Mouse (Mus musculus) small intestine, adult 2 months (tissue): Measurements from ENCODE around the gene Npb. TPM values are rescaled to one million over a fixed set of nuclear protein-coding genes. Genes with fewer than 3 reads are reported as not detected.

Source experiments
- H3K27ac ChIP-seq: fragments of 200-500 bp; 2 replicates; pipeline ENCODE4 v1.5.1; 2012; ENCODE audit warnings: low read depth, low read length, control low read depth, inconsistent platforms; ENCODE audit not compliant: insufficient read depth
- H3K27me3 ChIP-seq: fragments of 200-500 bp; 2 replicates; pipeline ENCODE4 v1.6.1; 2012; ENCODE audit warnings: mild to moderate bottlenecking, moderate library complexity, low read length, inconsistent platforms; ENCODE audit not compliant: control insufficient read depth, insufficient read depth
- H3K36me3 ChIP-seq: fragments of 200-500 bp; 2 replicates; pipeline ENCODE4 v1.6.1; 2012; ENCODE audit warnings: mild to moderate bottlenecking, low read length, control low read depth, inconsistent platforms; ENCODE audit not compliant: control insufficient read depth, insufficient read depth
- H3K4me1 ChIP-seq: fragments of 200-500 bp; 2 replicates; pipeline ENCODE4 v1.6.1; 2012; ENCODE audit warnings: low read length, inconsistent platforms, mixed read lengths; ENCODE audit not compliant: control insufficient read depth, insufficient read depth, insufficient read length
- H3K4me3 ChIP-seq: fragments of 200-500 bp; 2 replicates; pipeline ENCODE4 v1.5.1; 2012; ENCODE audit warnings: low read depth, mild to moderate bottlenecking, control low read depth, inconsistent platforms, low read length, moderate library complexity
- CTCF ChIP-seq: fragments of 200-500 bp; IDR thresholded peaks from 2 replicates; pipeline ENCODE4 v1.5.1; 2012; ENCODE audit warnings: low read depth, mild to moderate bottlenecking, control low read depth, inconsistent platforms, low read length, moderate library complexity, mixed read lengths; ENCODE audit not compliant: insufficient replicate concordance, insufficient read length; ENCODE audit errors: extremely low read depth
- POLR2A ChIP-seq: fragments of 200-500 bp; IDR thresholded peaks from 2 replicates; pipeline ENCODE4 v1.6.1; 2012; ENCODE audit warnings: low read depth, mild to moderate bottlenecking, control low read depth, inconsistent platforms, low read length, moderate library complexity
- WGBS: fragments of 180-500 bp; shearing (Covaris S2); methylation state at CpG from one replicate; pipeline ENCODE4 v1.1.7; 2018; 5-methylcytosine and 5-hydroxymethylcytosine counted together
- polyA plus RNA-seq: library from polyadenylated mRNA; depleted of rRNA; stranded (reverse); fragments of >200 nt; gene quantifications from 2 replicates; pipeline ENCODE4 v1.2.3, GENCODE M21; 2012

The Npb gene
- polyA plus RNA-seq, 1 experiment = 0.98 TPM

- Histone ChIP-seq H3K27ac (peak within 1 kb of the TSS; percentile 98), H3K4me1 (peaks cover 14% of the 10 kb centered on the region), H3K4me3 (peak within 1 kb of the TSS; percentile 74), H3K27me3 (no peaks in the 10 kb centered on the region), H3K36me3 (peaks cover 65% of the 10 kb centered on the region)
- no peak for TF ChIP-seq CTCF
- peak; percentile 75 for TF ChIP-seq POLR2A
- 1% methylated on average over 56 of the region's 56 CpGs for WGBS
These were observed 9.3 kb downstream of the Npb start, which contains the start of gene Pcyt2 for GRCm38 (mm10) chr11:120617519-120618112. TSS of gene Pcyt2 (minus strand) at chr11:120617936.

- H3K27me3 ChIP-seq = no peaks in the 10 kb centered on the region
- no peak overlapping the region for H3K27ac ChIP-seq
- H3K36me3 ChIP-seq = peaks cover 64% of the 10 kb centered on the region
- TF ChIP-seq CTCF (no peak), POLR2A (no peak)
- WGBS = 88% methylated on average over 25 of the region's 25 CpGs
- H3K4me1 ChIP-seq = peaks cover 14% of the 10 kb centered on the region
- H3K4me3 ChIP-seq = no peak overlapping the region
These were observed 10.6 kb downstream of the Npb start for GRCm38 (mm10) chr11:120618619-120619535.

- Histone ChIP-seq H3K4me3 (no peak overlapping the region), H3K4me1 (peaks cover 14% of the 10 kb centered on the region), H3K36me3 (peaks cover 54% of the 10 kb centered on the region), H3K27me3 (no peaks in the 10 kb centered on the region), H3K27ac (no peak overlapping the region)
- no peak for TF ChIP-seq CTCF
- no peak for TF ChIP-seq POLR2A
- WGBS = 93% methylated on average over 14 of the region's 14 CpGs
These were observed 11.9 kb downstream of the Npb start for GRCm38 (mm10) chr11:120620195-120620594.

GRCm38 (mm10) chr11:120622805-120623204 lies 14.5 kb downstream of the Npb start:
- TF ChIP-seq POLR2A (no peak), CTCF (no peak)
- 87% methylated on average over 6 of the region's 6 CpGs for WGBS
- peaks cover 56% of the 10 kb centered on the region for H3K36me3 ChIP-seq

GRCm38 (mm10) chr11:120623961-120624679 lies 15.8 kb downstream of the Npb start:
- peak overlapping the region; percentile 95 for H3K4me3 ChIP-seq
- peak overlapping the region; percentile 80 for H3K27ac ChIP-seq
- peak; percentile 71 for TF ChIP-seq CTCF
- no peak for TF ChIP-seq POLR2A
- H3K4me1 ChIP-seq = peaks cover 12% of the 10 kb centered on the region
- no peaks in the 10 kb centered on the region for H3K27me3 ChIP-seq
- peaks cover 48% of the 10 kb centered on the region for H3K36me3 ChIP-seq
- WGBS = 9% methylated on average over 30 of the region's 30 CpGs

More at GRCm38 (mm10) chr11:120622805-120623204, 14.5 kb downstream of the Npb start:
- Histone ChIP-seq H3K27ac (no peak overlapping the region), H3K27me3 (no peaks in the 10 kb centered on the region), H3K4me1 (peaks cover 7% of the 10 kb centered on the region), H3K4me3 (no peak overlapping the region)

GRCm38 (mm10) chr11:120624680-120625111 lies 16.4 kb downstream of the Npb start:
- Histone ChIP-seq H3K27ac (peak overlapping the region; percentile 80), H3K36me3 (peaks cover 48% of the 10 kb centered on the region), H3K4me1 (peaks cover 18% of the 10 kb centered on the region), H3K4me3 (peak overlapping the region; percentile 95), H3K27me3 (no peaks in the 10 kb centered on the region)
- under 1% methylated on average over 53 of the region's 53 CpGs for WGBS
- TF ChIP-seq POLR2A = peak; percentile 77
- TF ChIP-seq CTCF = no peak
